Mouse (Mus musculus) olfactory bulb, adult 2 months (tissue): ENCODE results near the gene Gm10337. TPM values are rescaled to one million over a fixed set of nuclear protein-coding genes. Genes with fewer than 3 reads are reported as not detected.

Source experiments
- H3K27ac ChIP-seq: fragments of 200-500 bp; 2 replicates; pipeline ENCODE4 v1.5.1; 2012; ENCODE audit warnings: low read depth, low read length; ENCODE audit not compliant: insufficient read depth
- H3K4me1 ChIP-seq: fragments of 200-500 bp; 2 replicates; pipeline ENCODE4 v1.6.1; 2012; ENCODE audit warnings: low read length; ENCODE audit not compliant: control insufficient read depth, insufficient read depth
- H3K4me3 ChIP-seq: fragments of 200-500 bp; 2 replicates; pipeline ENCODE4 v1.5.1; 2012; ENCODE audit warnings: mild to moderate bottlenecking, low read depth, low read length, moderate library complexity; ENCODE audit not compliant: insufficient read depth
- CTCF ChIP-seq: fragments of 200-500 bp; IDR thresholded peaks from 2 replicates; pipeline ENCODE4 v1.5.1; 2012; ENCODE audit warnings: low read depth, mild to moderate bottlenecking, low read length, moderate library complexity; ENCODE audit not compliant: insufficient read depth
- POLR2A ChIP-seq: fragments of 200-500 bp; IDR thresholded peaks from 2 replicates; pipeline ENCODE4 v1.6.1; 2012; ENCODE audit warnings: mild to moderate bottlenecking, low read depth, low read length, moderate library complexity; ENCODE audit not compliant: insufficient read depth
- WGBS: fragments of 180-500 bp; shearing (Covaris S2); methylation state at CpG from one replicate; pipeline ENCODE4 v1.1.7; 2018; 5-methylcytosine and 5-hydroxymethylcytosine counted together
- polyA plus RNA-seq: library from polyadenylated mRNA; stranded (reverse); fragments of >200 nt; gene quantifications from 2 replicates; pipeline ENCODE4 v1.2.4, GENCODE M21; 2012; ENCODE audit warnings: low replicate concordance; ENCODE audit not compliant: missing spikeins, insufficient read depth, insufficient read length

Gm10337 gene
- polyA plus RNA-seq, 1 experiment: not detected

DNA sequence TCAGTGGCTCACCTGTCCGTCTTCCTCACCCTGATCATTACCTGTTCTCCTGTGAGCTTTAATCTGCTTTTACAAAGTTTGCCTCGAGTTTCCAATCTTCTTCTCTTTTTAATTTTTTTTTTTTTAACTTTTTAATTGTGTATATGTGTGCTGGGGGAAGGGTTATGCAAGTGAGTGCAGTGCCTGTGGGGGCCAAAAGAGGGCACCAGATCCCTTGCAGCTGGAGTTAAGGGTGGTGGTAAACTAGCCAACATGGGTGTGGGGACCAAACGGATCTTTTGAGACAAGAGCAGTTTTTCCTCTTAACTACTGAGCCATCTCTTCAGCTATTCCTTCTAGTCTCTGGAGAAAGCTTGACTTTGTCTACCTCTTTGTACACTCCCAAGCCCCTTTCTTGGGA is 24.4 kb downstream of the Gm10337 start:
- H3K4me3 ChIP-seq: no peak overlapping the region
- H3K27ac ChIP-seq: no peak overlapping the region
- WGBS: 70% methylated on average over 3 of the region's 3 CpGs
- TF ChIP-seq CTCF (0 out of 2 replicates have a peak, but pooled peaks have one; percentile 14), POLR2A (no peak)
- H3K4me1 ChIP-seq: no peaks in the 10 kb centered on the region

DNA sequence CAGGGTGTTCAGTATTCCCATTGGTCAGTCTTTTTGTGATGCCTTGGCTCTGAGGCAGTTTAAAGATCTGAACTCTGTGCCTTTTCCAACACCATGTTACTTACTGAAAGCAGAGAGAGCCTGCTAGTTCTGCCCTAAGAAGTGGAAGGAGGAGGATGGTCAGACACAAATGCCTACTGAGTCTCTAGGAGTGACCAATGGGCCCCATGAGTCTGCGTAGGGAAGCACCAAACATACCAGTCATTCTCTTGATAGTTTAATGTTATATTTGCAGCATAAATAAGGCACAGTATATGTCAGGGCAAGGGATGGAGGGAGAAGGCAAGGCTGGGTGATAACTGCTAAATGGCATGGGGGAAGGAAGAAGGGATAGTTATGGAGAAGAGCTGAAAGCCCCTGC is 24.9 kb downstream of the Gm10337 start:
- H3K27ac ChIP-seq: no peak overlapping the region
- TF ChIP-seq CTCF (no peak), POLR2A (no peak)
- no peak overlapping the region for H3K4me3 ChIP-seq
- H3K4me1 ChIP-seq: no peaks in the 10 kb centered on the region
- WGBS: 97% methylated on average over 1 of the region's 1 CpGs

DNA sequence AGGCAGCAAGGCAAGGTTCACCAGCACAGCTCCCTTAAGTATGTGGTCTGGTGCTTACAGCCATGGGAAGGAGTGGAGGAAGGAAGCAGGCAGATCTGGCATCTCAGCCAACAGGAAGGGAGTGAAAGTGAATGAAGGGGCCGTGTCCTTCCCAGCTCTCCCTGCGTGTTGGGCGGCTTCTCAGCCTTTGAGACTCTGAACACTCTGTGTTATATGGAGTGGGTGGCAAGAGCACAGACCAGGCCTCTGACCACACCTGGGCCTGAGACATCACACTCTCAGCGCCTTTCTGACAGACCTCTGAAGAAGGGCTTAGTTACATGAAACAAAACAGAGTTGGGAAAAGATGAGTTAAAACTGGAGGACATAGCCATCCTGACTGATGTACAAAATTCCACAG is 27.0 kb downstream of the Gm10337 start:
- Histone ChIP-seq H3K4me3 (no peak overlapping the region), H3K4me1 (no peaks in the 10 kb centered on the region), H3K27ac (no peak overlapping the region)
- 85% methylated on average over 4 of the region's 4 CpGs for WGBS
- TF ChIP-seq POLR2A: no peak
- no peak for TF ChIP-seq CTCF

DNA sequence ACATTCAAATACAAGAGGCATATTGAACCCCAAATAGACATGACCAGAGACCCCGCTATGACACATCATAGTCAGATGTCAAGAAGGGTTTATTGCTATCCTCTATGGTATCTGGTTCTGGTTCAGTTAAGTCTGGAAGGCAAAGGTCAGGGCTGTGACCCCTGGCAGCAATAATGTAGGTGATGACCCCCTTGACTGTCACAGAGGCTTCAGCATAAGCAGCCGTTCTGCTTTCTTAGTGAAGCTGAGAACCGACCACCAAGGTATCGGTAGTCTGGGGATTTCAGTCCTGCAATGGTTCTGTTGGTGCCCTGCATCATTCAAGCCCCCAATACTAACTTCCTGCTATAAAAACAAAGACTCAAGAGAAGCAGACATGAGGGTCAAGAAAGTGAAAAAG is 28.1 kb downstream of the Gm10337 start:
- TF ChIP-seq POLR2A: no peak
- no peak for TF ChIP-seq CTCF
- Histone ChIP-seq H3K4me3 (no peak overlapping the region), H3K4me1 (no peaks in the 10 kb centered on the region), H3K27ac (no peak overlapping the region)
- WGBS: 93% methylated on average over 4 of the region's 4 CpGs

DNA sequence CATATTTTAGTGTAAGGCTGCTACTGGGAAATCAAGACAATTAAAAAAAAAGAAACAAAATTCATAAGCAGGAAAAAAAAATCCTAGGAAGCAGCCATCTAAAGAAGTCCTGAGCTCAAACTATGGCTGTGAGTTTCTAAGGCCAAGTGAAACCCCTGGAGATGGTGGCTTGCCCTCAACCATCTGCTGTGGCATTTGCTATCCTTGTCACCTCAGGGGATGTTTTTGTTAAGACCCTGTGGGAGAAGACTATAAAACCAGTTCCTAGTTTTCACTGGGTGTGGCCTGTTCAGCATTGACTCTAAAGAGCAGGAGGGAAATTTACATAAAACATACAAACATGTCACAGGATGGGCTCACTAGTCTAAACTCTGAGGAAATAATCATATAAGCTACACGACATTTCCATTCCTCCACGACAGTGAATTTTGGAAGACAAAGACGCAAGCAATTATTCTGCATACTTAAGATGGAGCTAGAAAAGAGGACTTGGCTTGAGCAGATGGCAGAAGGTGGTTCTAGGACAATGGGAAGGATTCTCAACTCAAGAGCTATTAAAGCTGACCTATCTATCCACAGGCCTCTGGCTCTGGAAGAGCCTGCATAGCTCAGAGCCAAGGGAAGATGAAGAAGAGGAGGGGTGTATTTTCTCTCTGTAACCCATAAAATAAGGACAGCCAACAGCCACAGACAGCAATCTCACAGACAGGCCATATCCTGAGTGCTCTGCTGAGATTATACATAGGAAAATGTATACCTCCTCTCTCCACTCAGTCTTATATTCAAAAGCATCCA is 28.8 kb downstream of the Gm10337 start:
- 88% methylated on average over 3 of the region's 3 CpGs for WGBS
- Histone ChIP-seq H3K4me3 (no peak overlapping the region), H3K4me1 (no peaks in the 10 kb centered on the region), H3K27ac (no peak overlapping the region)
- TF ChIP-seq POLR2A (no peak), CTCF (no peak)

DNA sequence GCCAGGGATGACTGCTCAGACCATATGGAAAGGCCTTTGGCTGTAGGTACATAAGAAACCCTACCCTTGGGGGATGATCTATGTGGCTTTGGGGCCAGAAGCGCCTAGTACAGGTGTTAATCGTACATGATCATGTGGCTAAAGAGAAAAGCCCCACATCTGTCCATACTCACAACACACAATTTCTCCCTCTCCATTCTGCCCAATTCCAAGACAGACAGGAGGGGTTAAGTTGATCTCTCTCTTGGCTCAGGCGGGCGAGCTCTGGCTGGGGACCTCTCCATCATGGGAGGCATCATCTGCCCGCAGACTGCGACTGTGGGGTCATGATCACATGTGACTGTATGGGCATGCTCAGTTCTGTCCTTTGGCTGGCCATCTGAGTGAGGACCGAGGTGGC is 30.4 kb downstream of the Gm10337 start:
- H3K27ac ChIP-seq: no peak overlapping the region
- WGBS: 93% methylated on average over 7 of the region's 7 CpGs
- no peak for TF ChIP-seq CTCF
- no peak for TF ChIP-seq POLR2A

DNA sequence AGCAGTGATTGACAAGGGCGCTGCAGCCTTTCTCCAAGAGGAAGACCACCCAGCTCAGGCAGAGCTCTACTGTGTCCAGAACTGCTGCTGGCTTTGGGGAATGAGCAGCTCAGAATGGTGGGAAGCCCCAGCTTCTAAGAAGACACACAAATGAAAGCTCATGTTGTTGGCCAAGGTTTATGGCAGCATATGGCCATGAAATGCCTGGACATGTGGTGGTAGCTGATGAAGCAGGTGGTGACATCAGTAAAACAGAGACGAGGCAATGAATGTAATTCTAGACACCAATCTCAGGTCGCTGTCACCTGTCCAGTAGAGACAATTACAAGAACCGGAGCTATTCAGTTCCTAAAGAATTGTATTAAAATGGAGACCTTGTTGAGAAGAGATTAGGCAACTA is 41.3 kb downstream of the Gm10337 start:
- TF ChIP-seq CTCF: no peak
- H3K27ac ChIP-seq: no peak overlapping the region
- H3K4me1 ChIP-seq: peaks cover 5% of the 10 kb centered on the region
- WGBS: 93% methylated on average over 4 of the region's 4 CpGs
- H3K4me3 ChIP-seq: no peak overlapping the region

More for the DNA sequence above, 30.4 kb downstream of the Gm10337 start:
- H3K4me1 ChIP-seq: no peaks in the 10 kb centered on the region
- no peak overlapping the region for H3K4me3 ChIP-seq

DNA sequence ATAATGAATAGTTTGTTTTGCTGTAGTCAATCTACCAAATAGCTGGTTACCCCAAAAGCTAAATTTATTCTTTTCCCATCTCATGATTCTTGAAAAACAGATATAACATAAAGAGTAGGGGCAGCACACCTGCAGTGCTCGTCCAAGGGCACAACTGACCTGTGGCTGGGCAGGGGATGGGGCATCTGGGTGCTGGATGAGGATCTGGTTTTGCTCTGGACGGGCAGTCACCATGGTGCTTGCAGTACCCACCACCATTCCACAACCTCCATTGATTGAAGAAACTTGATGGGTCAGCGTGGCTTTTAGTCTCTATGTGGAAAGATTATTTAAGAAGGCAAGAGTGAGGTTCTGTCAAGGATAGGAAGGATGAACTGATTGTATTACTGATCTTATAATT is 42.7 kb downstream of the Gm10337 start:
- H3K27ac ChIP-seq: no peak overlapping the region
- TF ChIP-seq CTCF (no peak), POLR2A (no peak)
- H3K4me1 ChIP-seq: peaks cover 5% of the 10 kb centered on the region
- no peak overlapping the region for H3K4me3 ChIP-seq
- 72% methylated on average over 3 of the region's 3 CpGs for WGBS

DNA sequence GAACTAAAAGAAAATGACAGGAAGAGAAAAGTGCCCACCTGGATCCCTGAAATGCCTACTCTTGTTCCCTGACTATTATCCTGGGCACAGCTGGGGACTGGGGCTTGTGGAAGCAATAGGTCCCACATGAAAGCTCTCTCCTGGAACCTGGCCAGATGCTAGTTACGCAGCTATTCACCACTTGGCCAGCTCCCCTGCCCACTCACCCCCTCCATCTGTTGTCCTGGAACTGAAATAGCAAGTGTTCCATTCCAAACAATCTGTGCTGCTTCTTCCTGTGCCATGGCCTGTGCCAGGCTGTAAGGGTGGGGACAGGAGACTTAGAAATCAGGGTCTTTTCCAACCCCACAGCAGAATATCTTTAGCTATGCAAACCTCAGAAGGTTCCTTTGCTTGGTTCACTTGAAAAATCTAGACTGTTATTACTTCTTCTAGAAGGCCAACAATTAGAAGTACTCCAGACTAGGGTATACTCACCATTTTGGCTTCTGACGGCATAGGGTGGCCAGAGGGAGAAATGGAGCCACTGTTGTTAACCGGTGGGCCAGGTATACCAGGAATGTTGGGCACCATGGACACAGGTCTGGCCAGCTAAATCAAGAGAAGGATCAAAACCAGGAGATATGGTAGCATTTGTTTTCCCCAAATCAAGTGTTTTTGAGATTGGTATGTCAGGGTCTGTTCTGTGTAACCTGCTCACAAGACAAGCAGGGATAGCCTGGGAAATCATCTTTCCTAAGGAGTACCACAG is 43.3 kb downstream of the Gm10337 start:
- TF ChIP-seq POLR2A (no peak), CTCF (no peak)
- peak overlapping the region; percentile 48; the same call in 1 of the 2 replicates for H3K27ac ChIP-seq
- 45% methylated on average over 3 of the region's 3 CpGs for WGBS
- peaks cover 5% of the 10 kb centered on the region for H3K4me1 ChIP-seq
- H3K4me3 ChIP-seq: no peak overlapping the region
